Mouse (Mus musculus): Measurements from ENCODE around the gene Pdgfd. TPM values are rescaled to one million over a fixed set of nuclear protein-coding genes. Genes with fewer than 3 reads are reported as not detected.

Pdgfd gene
- polyA plus RNA-seq, 1 experiment from 2014 or later: 0.66 TPM

DNA sequence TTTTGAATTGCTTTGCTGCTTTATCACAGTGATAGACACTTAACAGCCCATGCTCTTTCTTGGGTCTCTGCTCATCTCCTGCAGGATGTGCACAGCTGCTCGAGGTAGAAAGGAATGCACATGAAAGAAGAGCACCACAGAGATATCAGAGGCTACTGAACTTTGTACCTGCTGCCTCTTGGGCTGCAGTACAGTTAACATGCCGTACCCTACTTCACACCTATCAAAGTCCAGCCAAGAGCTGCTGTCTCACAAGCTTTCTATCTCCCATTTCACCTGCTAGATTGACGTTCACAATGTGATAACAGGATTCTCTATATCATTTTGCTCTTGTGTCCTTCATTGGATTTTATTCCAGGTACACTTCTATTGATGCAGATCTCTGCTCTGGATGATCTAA is 238.2 kb downstream of the Pdgfd start:
- ATAC-seq: no peak

DNA sequence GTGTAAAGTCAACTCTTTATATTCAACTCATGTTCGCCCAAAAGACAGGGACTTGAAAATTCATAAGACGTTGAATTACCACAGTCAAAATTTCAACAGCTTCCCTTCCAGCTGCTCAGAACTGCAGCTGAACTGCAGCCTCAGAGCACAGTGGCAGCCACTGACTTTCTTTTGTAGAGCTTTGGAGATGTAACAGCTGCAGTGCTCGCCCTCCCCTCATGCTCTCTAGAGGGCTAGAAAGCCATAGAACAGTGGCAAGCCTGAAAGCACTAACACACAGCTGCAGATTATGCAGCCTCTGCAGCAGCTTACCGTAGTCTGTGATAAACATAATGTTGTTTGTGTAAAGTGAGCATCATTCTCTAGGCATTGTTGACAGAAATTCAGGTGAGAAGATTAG is 239.6 kb downstream of the Pdgfd start:
- Histone ChIP-seq H3K27ac (ENCODE audit: low read depth) (no peak overlapping the region), H3K36me3 (replicated peaks; ENCODE audit: insufficient read depth, low read length) (no peaks in the 10 kb centered on the region), H3K27me3 (ENCODE audit: insufficient read depth, low read length) (no peaks in the 10 kb centered on the region), H3K4me1 (ENCODE audit: insufficient read depth) (no peaks in the 10 kb centered on the region), H3K9ac (replicated peaks) (no peak overlapping the region), H3K4me3 (ENCODE audit: low read depth, low read length) (no peak overlapping the region), H3K4me2 (ENCODE audit: low read depth, low read length) (no peak overlapping the region), H3K9me3 (ENCODE audit: low read length) (no peaks in the 10 kb centered on the region)
- TF ChIP-seq EP300 (IDR thresholded peaks at IDR 0.05; ENCODE audit: low read depth) (no peak), CTCF (IDR thresholded peaks at IDR 0.05; ENCODE audit: low read depth) (no peak)
- no peak for ATAC-seq
- no peak for DNase-seq
- 59% methylated on average over 4 of the region's 4 CpGs for WGBS (ENCODE audit: insufficient replicate concordance)

More for the DNA sequence above, 238.2 kb downstream of the Pdgfd start:
- Histone ChIP-seq H3K4me1 (ENCODE audit: insufficient read depth) (no peaks in the 10 kb centered on the region), H3K9me3 (ENCODE audit: low read length) (no peaks in the 10 kb centered on the region), H3K36me3 (replicated peaks; ENCODE audit: insufficient read depth, low read length) (no peaks in the 10 kb centered on the region), H3K4me2 (ENCODE audit: low read depth, low read length) (no peak overlapping the region), H3K4me3 (ENCODE audit: low read depth, low read length) (no peak overlapping the region), H3K9ac (replicated peaks) (no peak overlapping the region), H3K27ac (ENCODE audit: low read depth) (no peak overlapping the region), H3K27me3 (ENCODE audit: insufficient read depth, low read length) (no peaks in the 10 kb centered on the region)
- no peak for TF ChIP-seq EP300 (IDR thresholded peaks at IDR 0.05; ENCODE audit: low read depth)
- TF ChIP-seq CTCF (IDR thresholded peaks at IDR 0.05; ENCODE audit: low read depth): no peak
- WGBS (ENCODE audit: insufficient replicate concordance): 57% methylated on average over 3 of the region's 3 CpGs
- no peak for DNase-seq

DNA sequence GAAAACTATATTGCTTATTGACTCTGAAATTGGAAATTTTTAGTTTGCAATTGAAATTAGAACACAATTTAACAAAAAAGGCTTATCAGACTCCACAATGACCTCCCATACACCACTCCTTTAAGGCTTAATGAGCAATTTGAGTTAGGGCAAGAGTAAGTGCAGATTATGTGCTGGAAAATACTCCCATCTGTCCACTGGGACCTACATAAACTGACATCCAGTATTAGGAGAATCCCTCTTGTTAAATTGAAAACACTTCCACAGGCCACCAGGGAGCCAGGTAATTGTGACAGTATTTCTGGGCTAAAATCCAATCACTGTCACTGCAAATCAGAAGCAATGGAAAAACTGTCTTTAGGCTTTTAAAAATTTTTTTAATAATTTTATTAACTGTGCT is 256.2 kb downstream of the Pdgfd start:
- Histone ChIP-seq H3K36me3 (replicated peaks; ENCODE audit: insufficient read depth, low read length) (no peaks in the 10 kb centered on the region), H3K27me3 (ENCODE audit: insufficient read depth, low read length) (no peaks in the 10 kb centered on the region), H3K27ac (ENCODE audit: low read depth) (no peak overlapping the region), H3K9me3 (ENCODE audit: low read length) (no peaks in the 10 kb centered on the region), H3K9ac (replicated peaks) (no peak overlapping the region), H3K4me2 (ENCODE audit: low read depth, low read length) (no peak overlapping the region), H3K4me3 (ENCODE audit: low read depth, low read length) (no peak overlapping the region), H3K4me1 (ENCODE audit: insufficient read depth) (no peaks in the 10 kb centered on the region)
- ATAC-seq (no peak), DNase-seq (no peak)
- no peak for TF ChIP-seq EP300 (IDR thresholded peaks at IDR 0.05; ENCODE audit: low read depth)

Other genes starting within 250 kb of the Pdgfd start
- gene Ddi1, start 101.3 kb downstream of the Pdgfd start, polyA plus RNA-seq (2015; fragmentation: Nextera tagmentation; extraction: Ambion mirVana): not detected in 2 replicates

All from liver, postnatal 0 days (tissue).